Mouse (Mus musculus): ENCODE data around the gene Sdk1. TPM values are rescaled to one million over a fixed set of nuclear protein-coding genes. Genes with fewer than 3 reads are reported as not detected.

The Sdk1 gene
- total and polyA plus RNA-seq, 3 experiments, result not detected

- no peak for DNase-seq (ENCODE audit: low read depth, low spot score)
- Histone ChIP-seq H3K4me3 (ENCODE audit: control insufficient read depth in 1 of 2, insufficient read depth in 1 of 2, low read depth in 2 of 2, low read length in 2 of 2) (no peak overlapping the region), H3K27ac (ENCODE audit: control insufficient read depth, low read depth, low read length) (no peak overlapping the region), H3K9me3 (replicated peaks; ENCODE audit: insufficient read depth, low read length) (no peaks in the 10 kb centered on the region), H3K36me3 (ENCODE audit: control insufficient read depth in 1 of 2, insufficient read depth in 2 of 2, low read length in 2 of 2) (no peaks in the 10 kb centered on the region), H3K27me3 (ENCODE audit: control insufficient read depth in 1 of 2, insufficient read depth in 2 of 2, low read length in 2 of 2) (no peaks in the 10 kb centered on the region), H3K79me2 (ENCODE audit: control insufficient read depth, insufficient read depth, low read length, poor library complexity) (no peaks in the 10 kb centered on the region), H3K9ac (ENCODE audit: control insufficient read depth, low read depth, low read length, poor library complexity, severe bottlenecking) (no peak overlapping the region), H3K4me1 (ENCODE audit: control insufficient read depth in 1 of 2, insufficient read depth in 2 of 2, low read length in 2 of 2) (no peaks in the 10 kb centered on the region)
- no peak for TF ChIP-seq JUND (IDR thresholded peaks at IDR 0.05; ENCODE audit: low read depth, low read length)
- no peak for TF ChIP-seq MAX (IDR thresholded peaks at IDR 0.05; ENCODE audit: low read length)
- TF ChIP-seq SMC3 (IDR thresholded peaks at IDR 0.05; ENCODE audit: low read depth, low read length), result no peak
- TF ChIP-seq POLR2AphosphoS5 (IDR thresholded peaks at IDR 0.05; ENCODE audit: borderline replicate concordance, low read depth, low read length), result no peak
- TF ChIP-seq KAT2A (conservative IDR thresholded peaks at IDR 0.05; ENCODE audit: low read depth, low read length), result no peak
- TF ChIP-seq HCFC1 (IDR thresholded peaks at IDR 0.05; ENCODE audit: low read depth, low read length), result no peak
- TF ChIP-seq EP300 (IDR thresholded peaks at IDR 0.05; ENCODE audit: low read depth in 1 of 2, low read length in 2 of 2), result no peak
- TF ChIP-seq CTCF (IDR thresholded peaks at IDR 0.05 in 2 of 3, conservative IDR thresholded peaks at IDR 0.05 in 1 of 3; ENCODE audit: control insufficient read depth in 1 of 3, insufficient read depth in 1 of 3, low read depth in 2 of 3, low read length in 3 of 3, poor library complexity in 1 of 3, severe bottlenecking in 1 of 3), result no peak
- TF ChIP-seq POLR2A (IDR thresholded peaks at IDR 0.05; ENCODE audit: control insufficient read depth in 1 of 2, insufficient read depth in 1 of 2, low read depth in 1 of 2, low read length in 2 of 2, poor library complexity in 1 of 2), result no peak
- no peak for TF ChIP-seq POLR2AphosphoS2 (IDR thresholded peaks at IDR 0.05; ENCODE audit: low read length)
- no peak for TF ChIP-seq NELFE (IDR thresholded peaks at IDR 0.05; ENCODE audit: low read depth, low read length)
- TF ChIP-seq TAL1 (IDR thresholded peaks at IDR 0.05; ENCODE audit: low read length), result no peak
- no peak for TF ChIP-seq ELF1 (IDR thresholded peaks at IDR 0.05; ENCODE audit: low read depth, low read length)
- no peak for TF ChIP-seq CHD1 (IDR thresholded peaks at IDR 0.05; ENCODE audit: low read depth, low read length)
Measured at GRCm38 (mm10) chr5:141524801-141525715, 283.8 kb downstream of the Sdk1 start.

GRCm38 (mm10) chr5:141540193-141540592 is 298.9 kb downstream of the Sdk1 start:
- DNase-seq (ENCODE audit: low read depth, low spot score), result no peak
- Histone ChIP-seq H3K27ac (ENCODE audit: control insufficient read depth, low read depth, low read length) (no peak overlapping the region), H3K79me2 (ENCODE audit: control insufficient read depth, insufficient read depth, low read length, poor library complexity) (no peaks in the 10 kb centered on the region), H3K4me3 (ENCODE audit: control insufficient read depth in 1 of 2, insufficient read depth in 1 of 2, low read depth in 2 of 2, low read length in 2 of 2) (no peak overlapping the region), H3K27me3 (ENCODE audit: control insufficient read depth in 1 of 2, insufficient read depth in 2 of 2, low read length in 2 of 2) (no peaks in the 10 kb centered on the region), H3K36me3 (ENCODE audit: control insufficient read depth in 1 of 2, insufficient read depth in 2 of 2, low read length in 2 of 2) (no peaks in the 10 kb centered on the region), H3K9ac (ENCODE audit: control insufficient read depth, low read depth, low read length, poor library complexity, severe bottlenecking) (no peak overlapping the region), H3K4me1 (ENCODE audit: control insufficient read depth in 1 of 2, insufficient read depth in 2 of 2, low read length in 2 of 2) (no peaks in the 10 kb centered on the region), H3K9me3 (replicated peaks; ENCODE audit: insufficient read depth, low read length) (no peaks in the 10 kb centered on the region)
- TF ChIP-seq MAFK (IDR thresholded peaks at IDR 0.05; ENCODE audit: borderline replicate concordance, low read depth, low read length), result no peak
- no peak for TF ChIP-seq POLR2AphosphoS5 (IDR thresholded peaks at IDR 0.05; ENCODE audit: borderline replicate concordance, low read depth, low read length)
- no peak for TF ChIP-seq BHLHE40 (IDR thresholded peaks at IDR 0.05; ENCODE audit: borderline replicate concordance, low read depth, low read length)
- TF ChIP-seq GATA1 (IDR thresholded peaks at IDR 0.05; ENCODE audit: low read depth, low read length), result no peak
- TF ChIP-seq NELFE (IDR thresholded peaks at IDR 0.05; ENCODE audit: low read depth, low read length), result no peak
- no peak for TF ChIP-seq KAT2A (conservative IDR thresholded peaks at IDR 0.05; ENCODE audit: low read depth, low read length)
- no peak for TF ChIP-seq ZKSCAN1 (IDR thresholded peaks at IDR 0.05; ENCODE audit: low read depth, low read length)
- no peak for TF ChIP-seq TBP (IDR thresholded peaks at IDR 0.05; ENCODE audit: low read depth, low read length)
- TF ChIP-seq RCOR1 (IDR thresholded peaks at IDR 0.05; ENCODE audit: low read depth, low read length), result no peak
- no peak for TF ChIP-seq MAX (IDR thresholded peaks at IDR 0.05; ENCODE audit: low read length)
- TF ChIP-seq SMC3 (IDR thresholded peaks at IDR 0.05; ENCODE audit: low read depth, low read length), result no peak
- TF ChIP-seq UBTF (IDR thresholded peaks at IDR 0.05; ENCODE audit: borderline replicate concordance, insufficient read depth, low read depth, low read length), result no peak
- no peak for TF ChIP-seq ZNF384 (IDR thresholded peaks at IDR 0.05; ENCODE audit: low read depth, low read length)
- TF ChIP-seq MEF2A (IDR thresholded peaks at IDR 0.05; ENCODE audit: extremely low read depth, insufficient replicate concordance, low read depth, low read length, poor library complexity, severe bottlenecking), result no peak
- TF ChIP-seq SIN3A (IDR thresholded peaks at IDR 0.05; ENCODE audit: low read length), result no peak
- no peak for TF ChIP-seq MXI1 (IDR thresholded peaks at IDR 0.05; ENCODE audit: low read depth, low read length)
- TF ChIP-seq CTCF (IDR thresholded peaks at IDR 0.05 in 2 of 3, conservative IDR thresholded peaks at IDR 0.05 in 1 of 3; ENCODE audit: control insufficient read depth in 1 of 3, insufficient read depth in 1 of 3, low read depth in 2 of 3, low read length in 3 of 3, poor library complexity in 1 of 3, severe bottlenecking in 1 of 3), result no peak
- TF ChIP-seq ZC3H11A (IDR thresholded peaks at IDR 0.05; ENCODE audit: low read depth, low read length), result no peak
- TF ChIP-seq POLR2AphosphoS2 (IDR thresholded peaks at IDR 0.05; ENCODE audit: low read length), result no peak

Data from MEL (cell line).